Mouse (Mus musculus) neural tube, embryonic 13.5 days (tissue): ENCODE results near the gene Zbtb4. TPM values are rescaled to one million over a fixed set of nuclear protein-coding genes. Genes with fewer than 3 reads are reported as not detected.
"Not testable (repeated sequence)": the region's sequence is repeated elsewhere in the genome, so short reads cannot be mapped to it uniquely, and the experiment has no call there.

Source experiments
- ATAC-seq: fragments of 200-750 bp; cut with Nextera tagmentation; 2 replicates; pipeline ENCODE4 v1.8.0; 2017; ENCODE audit warnings: low read depth, mild to moderate bottlenecking, moderate TSS enrichment, moderate library complexity
- H3K27ac ChIP-seq: fragments of 300-500 bp; sonication (generic); replicated peaks from 2 replicates; pipeline ENCODE4 v1.5.1; 2015; ENCODE audit warnings: moderate library complexity, mild to moderate bottlenecking, inconsistent platforms
- H3K27me3 ChIP-seq: fragments of 300-500 bp; sonication (generic); 2 replicates; pipeline ENCODE4 v1.6.1; 2015; ENCODE audit warnings: mild to moderate bottlenecking, inconsistent platforms
- H3K36me3 ChIP-seq: fragments of 300-500 bp; sonication (generic); 2 replicates; pipeline ENCODE4 v1.6.1; 2015; ENCODE audit warnings: mild to moderate bottlenecking, inconsistent platforms
- H3K4me1 ChIP-seq: fragments of 300-500 bp; sonication (generic); replicated peaks from 2 replicates; pipeline ENCODE4 v1.6.1; 2015; ENCODE audit warnings: inconsistent platforms
- H3K4me2 ChIP-seq: fragments of 300-500 bp; sonication (generic); 2 replicates; pipeline ENCODE4 v1.6.1; 2015; ENCODE audit warnings: inconsistent platforms, mild to moderate bottlenecking, moderate library complexity
- H3K4me3 ChIP-seq: fragments of 300-500 bp; sonication (generic); 2 replicates; pipeline ENCODE4 v1.5.1; 2015; ENCODE audit warnings: mild to moderate bottlenecking, inconsistent platforms
- H3K9ac ChIP-seq: fragments of 300-500 bp; sonication (generic); 2 replicates; pipeline ENCODE4 v1.6.1; 2015; ENCODE audit warnings: moderate library complexity, mild to moderate bottlenecking, inconsistent platforms
- H3K9me3 ChIP-seq: fragments of 300-500 bp; sonication (generic); 2 replicates; pipeline ENCODE4 v1.6.1; 2016; ENCODE audit warnings: inconsistent platforms
- whole genome bisulfite sequencing: fragments of 180-500 bp; shearing (Covaris S2); methylation state at CpG from one replicate; pipeline ENCODE4 v1.1.7; 2015; 5-methylcytosine and 5-hydroxymethylcytosine counted together
- polyA plus RNA-seq: library from polyadenylated mRNA; unstranded; fragments of >200 nt; fragmentation: Nextera tagmentation; extraction: Ambion mirVana; gene quantifications from 2 replicates; pipeline ENCODE4 v1.2.1, GENCODE M21; 2015

The Zbtb4 gene
- polyA plus RNA-seq = 2.5 and 2.9 TPM in 2 replicates

DNA sequence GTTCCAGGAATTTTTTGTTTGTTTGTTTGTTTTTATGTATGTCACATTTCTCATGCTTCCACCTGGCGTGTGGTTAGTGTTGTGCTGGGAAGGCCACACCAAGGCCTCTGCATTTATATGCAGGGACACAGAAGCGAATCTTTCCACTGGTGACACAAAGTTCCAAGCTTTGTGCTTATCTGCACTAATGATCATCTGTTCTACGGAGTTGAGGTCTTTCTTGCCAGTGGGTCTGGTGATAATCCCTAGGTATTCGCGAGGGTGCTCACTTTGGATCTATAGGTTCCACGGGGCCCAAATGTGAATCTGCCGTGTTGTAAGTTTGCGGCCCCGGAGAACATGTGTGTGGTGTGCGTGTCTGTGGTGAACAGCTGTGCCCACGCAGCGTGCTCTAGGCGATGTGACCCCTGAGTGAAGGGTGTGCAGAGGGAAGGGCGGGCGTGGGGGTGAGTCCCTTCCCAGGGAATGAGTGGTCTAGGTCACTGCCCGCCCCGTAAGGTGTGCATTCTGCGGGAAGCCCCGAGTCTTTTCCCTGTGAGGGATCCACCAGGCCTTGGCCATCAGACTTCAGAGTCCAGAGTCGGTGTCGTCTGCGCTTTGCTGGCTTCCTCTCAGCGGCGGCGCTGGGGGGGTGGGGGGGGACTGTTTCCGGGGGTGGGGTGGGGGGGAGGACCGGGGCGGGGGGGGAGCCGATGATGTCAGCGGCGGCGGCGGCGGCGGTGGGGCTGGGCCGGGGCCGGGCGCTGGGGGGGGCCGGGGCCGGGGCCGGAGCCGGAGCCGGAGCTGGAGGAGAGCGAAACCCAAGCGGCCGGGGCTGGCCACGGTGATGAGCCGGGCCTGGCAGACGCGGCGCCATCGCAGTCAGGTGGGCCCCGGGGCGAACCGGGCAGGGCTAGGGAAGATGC is at the start of gene Zbtb4:
Zbtb4 (plus strand) TSS at position 692 of the 905 bp plus-strand sequence.
- H3K36me3 ChIP-seq = no peaks in the 10 kb centered on the region
- ATAC-seq = peak; percentile 70

DNA sequence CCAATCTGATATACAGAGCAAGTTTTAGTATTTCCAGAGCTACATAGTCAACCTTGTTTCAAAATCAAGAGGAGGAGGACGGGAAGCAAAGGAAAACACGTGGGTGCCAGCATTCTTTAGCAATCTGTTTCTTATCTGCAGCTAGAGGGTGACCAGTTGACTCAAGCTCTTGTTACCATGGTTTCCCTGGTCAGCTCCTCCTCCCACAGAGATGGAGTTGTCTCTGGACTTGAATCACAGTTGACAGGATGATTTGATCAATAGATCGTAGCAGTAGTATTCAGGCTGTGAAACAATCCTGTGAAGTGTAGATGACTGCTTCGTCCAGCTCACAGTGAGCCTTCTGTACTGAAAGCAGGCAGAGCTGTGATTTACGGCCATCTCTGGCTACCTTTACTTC is 49.8 kb upstream of the Zbtb4 start:
- no peaks in the 10 kb centered on the region for H3K36me3 ChIP-seq
- no peaks in the 10 kb centered on the region for H3K9me3 ChIP-seq
- no peak overlapping the region for H3K27ac ChIP-seq
- H3K4me2 ChIP-seq = no peak overlapping the region
- no peaks in the 10 kb centered on the region for H3K4me1 ChIP-seq
- no peak for ATAC-seq
- no peak overlapping the region for H3K9ac ChIP-seq
- no peak overlapping the region for H3K4me3 ChIP-seq
- no peaks in the 10 kb centered on the region for H3K27me3 ChIP-seq
- 23% methylated on average over 5 of the region's 5 CpGs for WGBS

More for the DNA sequence above, at the start of gene Zbtb4:
- Histone ChIP-seq H3K27me3 (no peaks in the 10 kb centered on the region), H3K9ac (peak within 1 kb of the TSS; percentile 98), H3K4me1 (peaks cover 39% of the 10 kb centered on the region), H3K4me3 (peak within 1 kb of the TSS; percentile 87), H3K4me2 (peak within 1 kb of the TSS; percentile 60), H3K27ac (peak within 1 kb of the TSS; percentile 91), H3K9me3 (no peaks in the 10 kb centered on the region)
- WGBS = 20% methylated on average over 41 of the region's 55 CpGs

DNA sequence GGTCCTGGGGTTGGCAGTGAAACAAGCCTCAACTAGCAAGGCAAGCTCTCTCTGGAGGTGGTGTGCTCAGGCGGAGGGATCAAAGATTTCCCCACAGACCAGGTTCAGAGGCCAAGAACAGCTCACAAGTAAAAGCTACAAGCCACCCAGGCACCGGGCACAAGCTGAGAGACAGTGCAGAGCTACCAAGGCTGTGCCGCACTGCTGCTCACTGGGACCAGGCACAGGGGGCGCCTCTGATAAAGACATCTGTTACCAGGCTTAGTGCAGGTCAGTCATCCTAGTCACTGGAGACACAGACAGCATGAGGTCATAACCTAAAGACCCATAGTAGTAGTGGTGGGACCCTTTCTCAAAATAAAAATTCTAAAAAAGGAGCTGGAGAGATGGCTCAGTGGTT is 48.8 kb upstream of the Zbtb4 start:
- Histone ChIP-seq H3K4me1 (no peaks in the 10 kb centered on the region), H3K27me3 (no peaks in the 10 kb centered on the region), H3K4me2 (no peak overlapping the region), H3K36me3 (no peaks in the 10 kb centered on the region), H3K27ac (no peak overlapping the region), H3K4me3 (no peak overlapping the region), H3K9me3 (no peaks in the 10 kb centered on the region), H3K9ac (no peak overlapping the region)
- ATAC-seq = no peak
- WGBS = 68% methylated on average over 4 of the region's 4 CpGs

DNA sequence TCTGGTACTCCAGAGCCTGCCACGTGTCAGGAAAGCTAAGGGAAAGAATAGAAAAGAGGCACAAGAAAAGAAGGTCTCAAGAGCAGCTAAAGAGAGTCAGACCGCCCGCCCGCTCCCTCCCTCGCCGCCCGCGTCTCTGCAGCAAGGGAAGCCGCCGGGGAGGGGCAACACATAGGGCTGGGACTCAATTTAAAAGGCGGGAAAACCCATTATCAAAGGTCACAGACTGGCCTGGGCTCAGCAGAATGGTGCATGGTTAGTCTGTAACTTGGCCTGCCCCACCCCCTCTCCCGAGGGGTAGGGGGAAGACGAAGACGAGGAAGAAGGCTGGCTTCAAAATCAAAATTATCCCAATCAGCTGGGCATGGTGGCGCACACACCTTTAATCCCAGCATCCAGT is 47.1 kb upstream of the Zbtb4 start:
- 27% methylated on average over 15 of the region's 15 CpGs for WGBS
- Histone ChIP-seq H3K36me3 (no peaks in the 10 kb centered on the region), H3K9me3 (no peaks in the 10 kb centered on the region), H3K9ac (no peak overlapping the region), H3K4me3 (no peak overlapping the region), H3K4me2 (no peak overlapping the region), H3K27me3 (no peaks in the 10 kb centered on the region), H3K4me1 (no peaks in the 10 kb centered on the region), H3K27ac (no peak overlapping the region)
- no peak for ATAC-seq

DNA sequence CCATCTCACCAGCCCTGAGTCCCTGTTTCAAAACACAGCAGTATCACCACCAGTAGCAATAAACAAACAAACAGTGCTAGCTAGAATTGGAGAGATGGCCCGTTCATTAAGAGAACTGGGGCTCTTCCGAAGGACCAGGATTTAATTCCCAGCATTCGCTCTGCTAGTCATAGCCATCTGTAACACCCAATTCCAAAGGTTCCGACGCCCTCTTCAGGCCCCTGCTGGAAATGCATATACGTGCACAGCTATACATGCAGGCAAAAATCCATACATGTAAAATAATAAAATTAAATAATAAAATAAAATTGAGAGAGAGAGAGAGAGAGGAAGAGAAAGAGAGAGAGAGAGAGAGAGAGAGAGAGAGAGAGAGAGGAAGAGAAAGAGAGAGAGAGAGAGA is 46.3 kb upstream of the Zbtb4 start:
- no peak for ATAC-seq
- Histone ChIP-seq H3K9ac (no peak overlapping the region), H3K36me3 (no peaks in the 10 kb centered on the region), H3K27me3 (no peaks in the 10 kb centered on the region), H3K4me2 (no peak overlapping the region), H3K27ac (no peak overlapping the region), H3K4me3 (no peak overlapping the region), H3K4me1 (no peaks in the 10 kb centered on the region), H3K9me3 (no peaks in the 10 kb centered on the region)
- 69% methylated on average over 6 of the region's 6 CpGs for WGBS

DNA sequence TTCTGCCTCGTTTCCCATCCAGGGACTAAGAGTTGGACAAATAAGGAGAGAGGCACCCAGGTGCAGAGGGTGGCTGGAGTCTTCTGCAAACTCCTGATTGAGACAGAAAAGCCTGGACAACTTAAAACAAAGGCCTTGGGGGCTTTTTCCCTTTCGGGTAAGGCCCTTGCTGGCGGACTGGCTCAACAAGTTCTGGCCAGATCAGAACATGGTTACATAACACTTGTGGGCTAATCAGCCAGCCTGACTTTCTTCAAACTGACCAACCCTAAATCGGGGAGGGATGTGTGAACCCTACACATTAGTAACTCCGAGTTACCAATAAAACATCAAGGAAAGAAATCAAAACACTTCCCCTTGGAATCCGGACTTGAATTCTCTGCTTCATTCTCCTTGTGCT is 44.9 kb upstream of the Zbtb4 start:
- no peak overlapping the region for H3K27ac ChIP-seq
- H3K36me3 ChIP-seq = no peaks in the 10 kb centered on the region
- 87% methylated on average over 6 of the region's 6 CpGs for WGBS
- no peak overlapping the region for H3K4me2 ChIP-seq
- ATAC-seq = no peak
- H3K4me3 ChIP-seq = no peak overlapping the region
- H3K9ac ChIP-seq = no peak overlapping the region
- no peaks in the 10 kb centered on the region for H3K9me3 ChIP-seq
- no peaks in the 10 kb centered on the region for H3K4me1 ChIP-seq
- no peaks in the 10 kb centered on the region for H3K27me3 ChIP-seq

DNA sequence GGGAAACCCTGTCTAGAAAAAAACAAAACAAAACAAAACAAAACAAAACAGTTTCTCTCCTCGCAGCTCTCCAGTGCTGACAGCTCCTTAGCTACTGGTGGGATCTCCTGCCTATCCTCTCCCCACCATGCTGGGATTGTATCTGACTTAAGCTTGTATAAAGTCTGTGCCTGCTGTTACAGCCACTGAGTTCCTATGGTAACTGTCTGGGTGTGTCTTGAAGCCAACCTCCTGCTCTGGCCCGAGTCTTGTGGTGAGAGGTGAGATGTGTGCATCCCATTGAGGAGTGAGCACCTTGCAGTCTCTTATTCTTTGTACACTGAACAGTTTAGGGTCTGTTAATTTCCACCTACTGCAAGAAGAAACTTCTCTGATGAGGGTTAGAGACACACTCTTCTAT is 42.6 kb upstream of the Zbtb4 start:
- no peak overlapping the region for H3K9ac ChIP-seq
- no peak overlapping the region for H3K4me2 ChIP-seq
- no peaks in the 10 kb centered on the region for H3K4me1 ChIP-seq
- H3K27me3 ChIP-seq = no peaks in the 10 kb centered on the region
- ATAC-seq = no peak
- no peak overlapping the region for H3K27ac ChIP-seq
- 50% methylated on average over 2 of the region's 2 CpGs for WGBS
- no peaks in the 10 kb centered on the region for H3K36me3 ChIP-seq
- no peak overlapping the region for H3K4me3 ChIP-seq
- no peaks in the 10 kb centered on the region for H3K9me3 ChIP-seq

DNA sequence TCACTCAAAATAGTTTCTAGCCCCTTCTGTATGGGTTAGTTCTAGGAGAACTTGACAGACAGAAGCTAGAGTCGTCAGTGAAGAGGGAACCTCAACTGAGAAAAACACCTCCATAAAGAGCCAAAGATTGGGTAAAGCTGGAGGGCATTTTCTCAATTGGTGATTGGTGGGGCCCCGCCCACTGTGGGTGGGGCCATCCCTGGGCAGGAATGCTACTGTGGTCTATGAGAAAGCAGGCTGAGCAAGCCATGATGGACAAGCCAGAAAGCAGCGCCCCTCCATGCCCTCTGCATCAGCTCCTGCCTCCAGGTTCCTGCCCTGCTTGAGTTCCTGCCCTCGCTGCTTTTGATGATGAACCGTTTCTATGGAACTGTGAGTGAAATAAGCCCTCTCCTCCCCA is 39.8 kb upstream of the Zbtb4 start:
- no peak overlapping the region for H3K27ac ChIP-seq
- WGBS = 34% methylated on average over 5 of the region's 5 CpGs
- no peak for ATAC-seq
- no peak overlapping the region for H3K9ac ChIP-seq
- no peaks in the 10 kb centered on the region for H3K4me1 ChIP-seq
- no peaks in the 10 kb centered on the region for H3K36me3 ChIP-seq
- no peaks in the 10 kb centered on the region for H3K27me3 ChIP-seq
- no peak overlapping the region for H3K4me3 ChIP-seq
- H3K4me2 ChIP-seq = no peak overlapping the region
- H3K9me3 ChIP-seq = no peaks in the 10 kb centered on the region

DNA sequence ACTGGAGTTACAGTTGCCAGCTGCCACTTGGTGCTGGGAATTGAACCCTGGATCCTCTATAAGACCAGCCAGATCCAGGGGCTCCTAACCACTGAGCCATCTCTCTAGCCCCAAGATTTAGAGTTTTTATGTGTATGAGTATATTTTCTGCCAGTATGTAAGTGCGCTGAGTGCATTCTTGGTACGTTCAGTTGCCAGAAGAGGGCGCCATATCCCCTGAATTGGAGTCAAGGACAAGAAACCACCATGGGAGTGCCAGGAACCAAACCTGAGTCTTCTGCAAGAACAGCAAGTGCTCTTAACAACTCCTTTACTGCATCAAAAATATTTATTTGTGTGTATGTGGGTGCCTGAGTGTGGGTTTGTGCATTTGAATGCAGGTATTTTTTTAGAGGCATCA is 36.6 kb upstream of the Zbtb4 start:
- no peak overlapping the region for H3K4me3 ChIP-seq
- no peaks in the 10 kb centered on the region for H3K9me3 ChIP-seq
- no peak overlapping the region for H3K27ac ChIP-seq
- no peaks in the 10 kb centered on the region for H3K4me1 ChIP-seq
- no peak overlapping the region for H3K4me2 ChIP-seq
- ATAC-seq = no peak
- WGBS = 11% methylated on average over 3 of the region's 3 CpGs
- H3K36me3 ChIP-seq = peaks cover 8% of the 10 kb centered on the region
- H3K27me3 ChIP-seq = no peaks in the 10 kb centered on the region
- H3K9ac ChIP-seq = no peak overlapping the region

DNA sequence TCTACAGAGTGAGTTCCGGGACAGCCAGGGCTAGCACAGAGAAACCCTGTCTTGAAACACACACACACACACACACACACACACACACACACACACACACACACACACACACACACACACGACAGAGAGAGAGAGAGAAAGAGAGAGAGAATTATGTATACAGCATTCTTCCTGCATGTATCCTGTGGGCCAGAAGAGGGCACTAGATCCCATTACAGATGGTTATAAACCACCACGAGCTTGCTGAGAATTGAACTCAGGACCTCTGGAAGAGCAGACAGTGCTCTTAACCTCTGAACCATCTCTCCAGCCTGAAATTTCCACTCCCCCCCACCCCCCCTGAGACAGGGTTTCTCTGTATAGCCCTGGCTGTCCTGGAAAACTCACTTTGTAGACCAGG is 34.3 kb upstream of the Zbtb4 start:
- not testable (repeated sequence) for H3K4me1 ChIP-seq, ATAC-seq, H3K9ac ChIP-seq, H3K4me3 ChIP-seq, H3K9me3 ChIP-seq, H3K4me2 ChIP-seq, H3K27me3 ChIP-seq, H3K27ac ChIP-seq
- WGBS = 76% methylated on average over 3 of the region's 3 CpGs
- peaks cover 31% of the 10 kb centered on the region for H3K36me3 ChIP-seq

DNA sequence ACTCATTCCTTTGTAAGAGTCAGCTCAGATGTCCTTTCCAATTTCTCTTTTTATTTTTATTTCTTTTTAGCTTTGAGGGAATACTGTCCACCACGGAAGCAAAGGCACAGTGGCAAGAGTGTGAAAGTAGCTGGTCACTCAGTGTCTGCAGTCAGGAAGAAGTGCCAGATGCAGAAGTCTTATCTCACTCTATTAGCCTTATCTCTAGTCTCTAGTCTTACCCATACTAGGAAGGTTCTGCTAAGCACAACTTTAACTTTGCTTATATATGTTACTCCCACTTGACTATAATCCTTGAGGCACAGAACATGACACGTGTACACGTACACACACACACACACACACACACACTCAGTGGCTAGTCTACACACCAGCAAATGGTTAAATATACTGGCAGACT is 14.1 kb upstream of the Zbtb4 start:
- Histone ChIP-seq H3K9ac (no peak overlapping the region), H3K4me2 (no peak overlapping the region), H3K36me3 (peaks cover 13% of the 10 kb centered on the region), H3K4me3 (no peak overlapping the region), H3K27me3 (no peaks in the 10 kb centered on the region), H3K27ac (no peak overlapping the region), H3K4me1 (peaks cover 54% of the 10 kb centered on the region), H3K9me3 (no peaks in the 10 kb centered on the region)
- ATAC-seq = no peak
- WGBS = 86% methylated on average over 3 of the region's 3 CpGs

DNA sequence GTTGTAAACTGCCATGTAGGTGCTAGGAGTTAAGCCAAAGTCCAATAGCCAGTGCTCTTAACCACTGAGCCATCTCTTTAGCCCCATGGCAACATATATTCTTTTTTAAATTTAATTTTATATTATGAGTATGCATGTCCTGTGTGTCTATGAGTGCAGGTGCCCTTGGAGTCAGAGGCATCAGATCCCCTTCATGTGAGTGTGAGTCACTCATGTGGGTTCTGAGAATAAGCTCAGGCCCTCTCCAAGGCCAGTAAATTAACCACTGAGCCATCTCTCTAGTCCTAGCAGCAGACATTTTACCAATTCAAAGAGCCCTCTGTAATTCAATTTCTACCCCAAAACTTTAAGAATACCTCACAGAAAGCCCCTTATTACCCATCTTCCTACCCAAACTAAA is 13.0 kb upstream of the Zbtb4 start:
- Histone ChIP-seq H3K4me3 (no peak overlapping the region), H3K4me1 (peaks cover 65% of the 10 kb centered on the region), H3K27ac (no peak overlapping the region), H3K9ac (peak overlapping the region; percentile 46; the same call in 1 of the 2 replicates), H3K9me3 (no peaks in the 10 kb centered on the region), H3K4me2 (no peak overlapping the region), H3K27me3 (no peaks in the 10 kb centered on the region), H3K36me3 (peaks cover 4% of the 10 kb centered on the region; the same call in 1 of the 2 replicates)
- ATAC-seq = no peak

DNA sequence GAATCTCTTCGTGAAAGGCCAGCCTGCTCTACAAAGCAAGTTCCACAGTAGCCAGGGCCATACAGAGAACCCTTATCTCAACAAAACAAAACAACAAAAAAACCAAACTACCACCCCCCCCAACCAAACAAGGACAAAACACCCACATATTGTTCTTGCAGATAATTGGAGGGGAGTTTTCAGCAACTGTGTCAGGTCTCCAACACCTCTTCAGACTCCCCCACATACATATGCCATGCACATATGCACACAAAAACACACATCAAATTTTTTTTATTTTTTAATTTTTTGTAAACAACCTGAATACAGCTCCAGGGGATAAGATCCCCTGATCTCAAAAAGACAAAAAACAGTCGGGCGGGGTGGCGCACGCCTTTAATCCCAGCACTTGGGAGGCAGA is 11.5 kb upstream of the Zbtb4 start:
- no peaks in the 10 kb centered on the region for H3K27me3 ChIP-seq
- H3K9ac ChIP-seq = no peak overlapping the region
- H3K4me2 ChIP-seq = peak overlapping the region; percentile 92
- no peaks in the 10 kb centered on the region for H3K9me3 ChIP-seq
- no peaks in the 10 kb centered on the region for H3K36me3 ChIP-seq
- H3K4me1 ChIP-seq = peaks cover 66% of the 10 kb centered on the region
- H3K27ac ChIP-seq = no peak overlapping the region
- H3K4me3 ChIP-seq = no peak overlapping the region
- WGBS = 93% methylated on average over 5 of the region's 5 CpGs
- no peak for ATAC-seq
